Mouse (Mus musculus): Measurements from ENCODE around the gene Hectd2.

Gene Hectd2

DNA sequence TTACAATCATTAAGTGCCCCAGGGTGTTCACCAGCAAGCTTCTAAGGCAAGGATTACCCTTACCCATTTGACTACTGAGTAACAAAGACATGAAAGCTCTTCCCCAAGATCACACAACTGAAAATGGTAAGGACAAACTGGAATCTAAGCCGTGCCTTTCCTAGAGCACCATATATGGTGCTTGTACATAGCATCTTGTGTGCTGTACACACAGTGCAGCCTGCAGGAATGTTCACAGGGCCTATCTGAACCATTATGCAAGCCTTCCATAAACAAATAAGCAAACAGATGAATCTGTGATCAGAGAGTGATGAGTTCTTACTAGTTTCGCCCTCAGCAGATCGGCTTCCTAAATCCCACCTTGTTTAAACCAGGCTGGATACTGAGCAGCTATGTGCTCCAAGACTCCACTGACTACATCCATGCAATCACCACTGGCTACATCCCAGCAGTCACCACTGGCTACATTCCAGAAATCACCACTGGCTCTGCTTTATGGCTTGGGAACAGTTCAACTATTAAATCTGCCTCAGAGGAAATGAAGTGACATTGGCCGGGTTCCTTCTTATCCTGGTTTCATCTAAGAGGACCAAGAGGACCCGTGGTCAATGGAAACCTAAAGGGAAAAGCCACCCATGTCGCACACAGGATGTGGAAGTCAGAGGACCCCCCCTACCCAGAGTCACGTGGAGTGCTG lies 91.8 kb downstream of the Hectd2 start:
- in situ Hi-C loops (cut with MboI, MseI), result no loop called here

DNA sequence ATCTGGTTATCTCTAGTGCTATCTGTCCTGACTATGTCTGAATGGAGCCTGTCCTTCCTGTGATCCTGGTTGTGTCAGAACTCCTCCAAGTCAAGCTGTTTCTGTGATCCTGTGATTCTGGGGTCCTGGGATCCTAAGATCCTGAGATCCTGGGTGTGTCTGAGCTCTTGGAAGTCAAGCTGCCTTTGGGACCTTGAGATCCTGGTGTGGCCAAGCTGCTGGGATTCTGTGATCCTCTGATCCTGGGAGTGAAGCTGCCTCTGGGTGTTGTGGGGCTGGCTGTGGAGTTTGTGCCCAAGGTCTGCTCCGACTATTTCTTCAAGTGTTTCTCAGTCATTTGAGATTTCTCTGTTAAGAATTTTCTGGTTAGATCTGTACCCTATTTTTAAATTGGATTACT lies 98.2 kb downstream of the Hectd2 start:
- in situ Hi-C loops (cut with MboI, MseI), result no loop called here

DNA sequence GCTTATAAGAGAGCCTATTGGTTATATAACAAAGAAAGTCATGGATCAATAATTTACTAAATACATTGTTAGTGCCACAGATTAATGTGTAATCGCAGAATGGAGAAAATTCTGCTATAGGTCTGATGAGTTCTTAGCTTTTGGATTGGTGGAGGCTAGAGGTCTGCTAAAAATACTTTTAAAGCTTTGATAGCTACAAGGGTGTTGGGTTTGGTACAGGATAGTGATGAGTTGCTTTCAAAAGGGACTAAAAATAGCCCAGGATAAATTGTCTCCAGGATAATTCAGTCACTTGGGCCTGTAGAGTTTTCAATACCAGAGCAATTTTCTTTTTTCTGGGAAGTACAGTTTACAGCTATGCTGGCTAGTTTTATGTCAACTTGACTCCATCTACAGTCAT lies 108.3 kb downstream of the Hectd2 start:
- in situ Hi-C loops (cut with MboI, MseI), result no loop called here

DNA sequence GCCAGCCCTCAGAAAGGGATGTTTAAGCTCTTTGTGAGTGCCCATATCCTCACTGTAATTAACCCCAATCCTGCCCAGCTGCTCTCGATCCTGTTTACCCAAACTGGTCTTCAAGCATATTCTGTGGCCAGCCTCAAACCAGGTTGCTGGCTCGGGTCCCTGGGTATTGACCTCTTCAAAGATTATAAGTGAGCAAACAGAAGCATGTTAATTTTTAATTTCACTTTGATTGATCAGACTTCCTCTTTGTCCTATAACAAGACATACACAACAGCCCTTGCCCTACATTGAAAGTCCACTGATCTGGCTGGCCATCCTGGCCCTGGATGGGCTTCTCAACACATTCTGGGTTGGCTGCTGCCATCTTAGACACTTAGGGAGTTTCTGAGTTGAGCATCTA lies 109.5 kb downstream of the Hectd2 start:
- in situ Hi-C loops (cut with MboI, MseI), result no loop called here

DNA sequence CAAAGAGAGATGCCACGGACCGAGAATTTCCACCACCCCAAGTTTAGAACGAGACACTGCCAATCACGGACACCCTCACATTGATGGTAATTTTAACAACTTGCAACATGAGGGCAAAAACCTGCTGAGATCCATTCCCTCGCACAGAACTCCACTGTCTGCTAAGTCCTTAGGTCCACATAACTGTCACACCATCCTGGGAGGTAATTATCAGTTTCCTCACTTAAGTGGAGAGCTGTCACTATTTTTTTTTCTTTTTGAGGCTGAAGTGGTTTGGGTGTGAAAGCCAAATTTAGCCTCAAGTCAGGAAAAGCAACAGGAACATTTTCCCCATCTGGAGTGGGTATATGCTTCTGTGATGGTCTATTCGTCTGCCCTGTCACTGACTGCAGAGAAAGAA lies 110.0 kb downstream of the Hectd2 start:
- in situ Hi-C loops (cut with MboI, MseI), result no loop called here

DNA sequence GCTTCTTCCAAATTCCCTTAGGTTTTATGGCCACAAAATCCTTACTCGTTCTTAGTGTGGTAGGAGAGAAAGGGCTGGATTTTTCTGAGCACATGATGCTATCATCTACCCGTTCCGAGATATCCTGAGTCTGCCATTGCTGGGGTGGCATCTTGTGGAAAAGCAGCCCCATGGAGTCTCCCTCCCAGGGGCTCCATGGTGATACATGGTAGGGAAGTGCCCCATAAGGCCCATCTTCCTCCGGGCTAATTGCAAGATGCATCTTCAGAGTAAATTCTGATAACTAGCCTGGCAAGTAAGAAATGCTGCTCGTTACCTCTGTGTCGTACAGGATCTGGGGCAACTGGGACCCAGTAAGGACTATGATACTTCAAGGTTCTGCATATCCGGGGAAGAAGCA lies 110.8 kb downstream of the Hectd2 start:
- in situ Hi-C loops (cut with MboI, MseI), result no loop called here

DNA sequence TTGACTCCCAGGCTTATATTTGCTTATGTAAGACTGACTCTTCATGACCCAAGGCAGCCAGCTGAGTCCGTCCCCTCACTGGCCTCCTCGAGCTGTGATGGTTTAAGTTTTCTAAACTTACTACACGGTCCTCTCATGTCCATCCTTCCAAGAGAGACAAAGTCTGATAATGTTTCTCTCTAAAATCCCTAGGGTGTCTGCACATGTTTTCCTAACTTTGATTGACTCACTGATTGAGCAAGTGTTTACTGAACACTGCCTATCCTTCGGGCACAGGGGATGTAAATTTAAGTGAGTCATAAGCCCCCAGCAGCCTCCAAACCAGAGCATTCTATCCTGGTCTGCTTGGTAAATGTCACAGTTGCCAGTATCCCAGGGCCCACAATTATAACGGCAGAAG lies 111.2 kb downstream of the Hectd2 start:
- in situ Hi-C loops (cut with MboI, MseI), result no loop called here

DNA sequence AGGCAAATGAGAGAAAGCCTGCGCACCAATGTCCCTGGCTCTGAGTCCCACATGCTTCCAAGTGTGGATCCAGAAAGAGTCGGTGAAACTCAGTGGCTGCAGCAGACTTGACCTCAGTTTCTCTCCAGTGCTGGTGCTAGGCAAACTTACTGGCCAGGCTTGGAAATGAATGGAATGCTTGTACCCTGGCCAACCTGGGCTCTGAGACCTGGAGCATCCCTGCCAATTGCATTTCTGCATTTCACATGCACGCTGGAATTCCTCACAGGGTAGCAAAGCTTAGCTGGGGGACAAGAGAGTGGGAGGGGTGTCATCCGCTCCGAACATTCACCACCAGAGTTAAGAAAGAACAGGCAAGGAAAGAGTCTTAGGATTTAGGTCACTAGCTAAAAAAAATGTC lies 112.0 kb downstream of the Hectd2 start:
- in situ Hi-C loops (cut with MboI, MseI), result no loop called here

DNA sequence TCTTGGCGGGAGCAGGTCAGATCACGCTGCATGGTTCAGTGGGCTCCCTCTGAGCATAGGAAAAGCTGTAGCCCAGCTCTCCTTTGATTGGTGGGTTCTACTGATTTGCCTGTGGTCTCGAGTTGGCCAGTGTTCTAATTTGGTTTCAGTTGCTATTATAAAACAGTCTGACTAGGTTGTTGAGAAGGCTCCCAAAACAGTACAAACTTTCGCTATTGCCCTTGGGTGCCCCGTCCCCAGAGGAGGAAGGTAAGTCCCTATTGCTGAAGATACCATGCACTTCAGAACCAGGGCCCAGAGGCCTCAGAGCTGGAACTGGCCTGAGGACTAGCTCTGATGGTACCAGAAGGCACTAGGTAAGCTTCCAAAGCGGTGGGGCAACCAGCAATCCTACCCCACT lies 112.9 kb downstream of the Hectd2 start:
- in situ Hi-C loops (cut with MboI, MseI), result no loop called here

DNA sequence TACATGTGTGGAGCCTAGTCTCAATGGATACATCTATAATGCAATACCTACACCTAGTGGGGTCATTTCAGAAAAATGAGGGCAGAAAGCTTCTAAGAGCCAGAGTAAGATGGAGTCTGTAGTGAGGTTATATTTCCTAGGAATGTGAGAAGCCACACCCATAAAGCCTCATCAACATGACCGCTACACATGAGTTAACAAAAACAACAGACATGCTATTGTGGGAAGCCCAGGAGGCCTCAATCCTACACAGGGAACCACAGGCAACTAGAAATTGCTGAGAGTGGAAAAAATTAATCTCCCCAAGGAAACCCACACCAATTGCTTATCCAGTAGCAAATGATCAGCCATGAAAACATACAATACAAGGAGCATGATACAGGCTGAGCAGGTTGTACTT lies 113.7 kb downstream of the Hectd2 start:
- in situ Hi-C loops (cut with MboI, MseI), result no loop called here

DNA sequence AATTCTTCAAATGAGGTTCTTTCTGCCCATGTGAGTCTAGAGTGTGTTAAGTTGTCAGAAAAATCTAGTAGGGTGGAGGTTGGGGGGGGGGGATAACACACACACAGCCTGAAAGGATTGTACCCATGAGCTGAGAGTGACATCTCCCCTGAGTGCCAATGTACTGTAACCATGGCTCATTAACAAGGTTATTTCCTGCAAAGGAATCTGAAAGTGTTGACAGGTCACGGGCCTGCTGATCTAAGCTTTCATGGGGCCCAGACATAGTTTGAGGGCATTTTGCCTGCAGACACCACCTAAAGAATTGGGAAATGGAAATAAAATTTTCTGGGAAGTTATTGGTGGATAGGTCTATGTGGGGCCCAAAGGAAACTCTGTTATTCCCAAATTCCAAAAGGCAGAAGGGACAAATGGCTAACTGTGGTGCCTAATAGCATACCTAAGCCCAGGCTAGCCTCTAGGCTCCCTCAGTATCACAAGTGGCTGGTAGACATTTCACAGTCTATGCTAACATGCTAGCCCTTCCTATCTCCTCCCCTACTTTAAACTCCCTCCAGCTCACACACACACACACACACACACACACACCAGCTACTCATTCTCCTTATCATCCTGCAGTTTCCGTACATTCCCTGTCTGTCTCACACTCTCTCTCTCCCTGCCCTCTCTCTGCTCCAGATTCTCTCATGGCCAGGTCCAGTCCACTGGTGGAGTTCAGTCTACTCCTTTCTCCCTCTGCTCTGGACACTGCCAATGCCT lies 114.6 kb downstream of the Hectd2 start:
- in situ Hi-C loops (cut with MboI, MseI), result no loop called here

DNA sequence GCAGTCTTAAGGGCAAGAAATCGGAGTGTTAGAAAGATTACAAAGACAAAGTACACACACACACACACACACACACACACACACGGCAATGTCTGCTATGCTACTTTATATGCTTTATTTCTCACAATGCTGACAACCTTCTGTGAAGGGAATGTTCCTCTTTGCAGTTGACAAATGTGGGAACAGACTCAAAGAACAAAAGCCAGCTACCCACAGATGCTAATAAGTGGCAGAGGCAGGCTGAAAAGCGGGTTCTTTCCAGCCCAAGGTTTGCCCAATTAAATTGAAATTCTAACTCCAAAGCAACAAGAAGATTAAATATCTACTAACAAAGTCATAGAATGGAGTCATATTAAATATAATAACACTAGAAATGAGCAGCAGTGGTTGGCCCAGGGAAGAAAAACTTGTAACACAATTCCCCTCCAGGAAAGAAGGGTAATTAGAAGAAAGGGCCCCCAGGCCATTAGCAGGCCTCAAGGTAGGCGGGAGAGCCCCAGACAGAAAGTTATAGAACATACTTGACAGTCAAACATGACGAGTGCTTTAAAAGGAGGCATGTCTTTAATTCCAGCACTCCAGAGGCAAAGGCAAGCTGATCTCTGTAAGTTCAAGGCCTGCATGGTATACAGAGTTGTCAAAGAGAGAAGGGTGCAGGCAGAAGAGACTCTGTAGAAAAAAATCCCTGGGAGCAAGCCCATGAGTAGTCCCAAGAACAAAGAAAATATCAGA lies 115.4 kb downstream of the Hectd2 start:
- in situ Hi-C loops (cut with MboI, MseI), result no loop called here
